Mouse (Mus musculus) kidney, postnatal 10 days (tissue): ENCODE measurements around the gene Evx1.

Experiments used
- DNase-seq: peaks from one replicate; pipeline ENCODE4 v3.0.0; 2021; ENCODE audit warnings: mixed read lengths

The Evx1 gene

GRCm38 (mm10) chr6:52291021-52291860 lies 22.1 kb upstream of the Evx1 start:
- peak; percentile 44 for DNase-seq

- no peak for DNase-seq
Measured at GRCm38 (mm10) chr6:52292328-52292727, 21.0 kb upstream of the Evx1 start.

GRCm38 (mm10) chr6:52294616-52295015 lies 18.7 kb upstream of the Evx1 start:
- no peak for DNase-seq

- DNase-seq, result no peak
Measured at GRCm38 (mm10) chr6:52298511-52298910, 14.8 kb upstream of the Evx1 start.

GRCm38 (mm10) chr6:52300806-52301205 lies 12.5 kb upstream of the Evx1 start:
- DNase-seq, result no peak

- no peak for DNase-seq
Measured at GRCm38 (mm10) chr6:52303426-52303825, 9.9 kb upstream of the Evx1 start.

- peak; percentile 80 for DNase-seq
Measured at GRCm38 (mm10) chr6:52305877-52306389, 7.4 kb upstream of the Evx1 start.

- no peak for DNase-seq
Measured at GRCm38 (mm10) chr6:52309766-52310165, 3.5 kb upstream of the Evx1 start.

- peak; percentile 49 for DNase-seq
Measured at GRCm38 (mm10) chr6:52310366-52310765, 2.9 kb upstream of the Evx1 start.

- DNase-seq, result no peak
Measured at GRCm38 (mm10) chr6:52311661-52312557, 1.4 kb upstream of the Evx1 start.

GRCm38 (mm10) chr6:52312558-52312915 lies 761 bp upstream of the Evx1 start:
- no peak for DNase-seq

GRCm38 (mm10) chr6:52314304-52315100 lies 1.2 kb downstream of the Evx1 start:
- DNase-seq, result no peak

GRCm38 (mm10) chr6:52315441-52316412 lies 2.4 kb downstream of the Evx1 start:
- DNase-seq, result no peak

GRCm38 (mm10) chr6:52316413-52317184 lies 3.3 kb downstream of the Evx1 start:
- DNase-seq, result no peak

- DNase-seq, result no peak
Measured at GRCm38 (mm10) chr6:52317461-52318180, 4.3 kb downstream of the Evx1 start.

- DNase-seq, result no peak
Measured at GRCm38 (mm10) chr6:52318271-52318670, 5.0 kb downstream of the Evx1 start.

- no peak for DNase-seq
Measured at GRCm38 (mm10) chr6:52319956-52320690, 6.8 kb downstream of the Evx1 start.

GRCm38 (mm10) chr6:52320966-52321825 lies 7.9 kb downstream of the Evx1 start:
- no peak for DNase-seq
